Mouse (Mus musculus): ENCODE results near the gene Gm9732.
"Not testable (repeated sequence)": the region's sequence is repeated elsewhere in the genome, so short reads cannot be mapped to it uniquely, and the experiment has no call there.

Gm9732 gene

DNA sequence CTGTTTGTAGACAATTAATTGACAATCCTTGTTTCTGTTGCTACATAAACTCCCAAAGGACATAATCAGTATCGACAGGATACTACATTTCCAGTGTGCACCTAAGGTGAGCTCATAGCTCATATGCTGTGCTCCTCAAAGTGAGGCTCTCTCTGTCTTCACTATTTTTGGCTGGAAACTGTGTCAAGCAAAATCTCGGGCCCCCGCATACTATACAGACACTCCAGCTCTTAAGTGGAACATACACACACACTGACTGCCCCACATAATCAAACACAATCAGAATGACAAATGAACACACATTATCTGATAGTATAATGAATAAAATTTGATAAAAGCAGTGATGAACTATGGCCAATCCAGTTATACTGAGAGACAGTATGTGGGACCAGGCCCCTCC is 3.8 kb downstream of the Gm9732 start:
- not testable (repeated sequence) for H3K27me3 ChIP-seq (ENCODE audit: insufficient read depth, low read length); H3K4me3 ChIP-seq (replicated peaks; ENCODE audit: low read length)
- 0 out of 2 replicates have a peak, but pooled peaks have one; percentile 1 for TF ChIP-seq CTCF (conservative IDR thresholded peaks at IDR 0.05; ENCODE audit: low read length)

DNA sequence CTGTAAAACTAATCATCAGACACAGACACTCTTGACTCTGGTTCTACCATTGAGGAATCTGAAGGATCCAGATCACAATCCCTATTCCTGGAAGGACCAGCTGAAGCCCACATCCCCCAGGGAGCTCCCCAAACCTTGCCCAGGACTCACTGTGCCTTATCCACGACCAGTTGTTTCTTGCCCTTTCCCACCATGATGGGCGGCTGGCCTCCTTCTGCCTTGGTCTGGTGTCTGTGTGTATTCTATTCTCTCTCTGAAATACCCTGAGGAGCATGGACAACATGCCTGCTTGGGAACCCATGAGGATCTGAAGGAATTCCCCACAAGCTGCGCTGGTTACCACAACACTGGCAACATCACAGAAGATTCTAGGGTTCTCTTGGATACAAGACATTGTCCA is 18.7 kb downstream of the Gm9732 start, which contains the start of gene Gm8127:
Gene Gm8127 (minus strand): TSS at position 330 of the 400 bp plus-strand sequence.
- not testable (repeated sequence) for H3K9me3 ChIP-seq (ENCODE audit: low read length); H3K4me3 ChIP-seq (replicated peaks; ENCODE audit: low read length); H3K36me3 ChIP-seq (ENCODE audit: insufficient read depth, low read length); H3K27me3 ChIP-seq (ENCODE audit: insufficient read depth, low read length); H3K4me1 ChIP-seq (replicated peaks; ENCODE audit: low read depth, low read length)

More for the DNA sequence above, 3.8 kb downstream of the Gm9732 start:
- H3K9me3 ChIP-seq (ENCODE audit: low read length); H3K4me1 ChIP-seq (replicated peaks; ENCODE audit: low read depth, low read length); H3K36me3 ChIP-seq (ENCODE audit: insufficient read depth, low read length): not testable (repeated sequence)

DNA sequence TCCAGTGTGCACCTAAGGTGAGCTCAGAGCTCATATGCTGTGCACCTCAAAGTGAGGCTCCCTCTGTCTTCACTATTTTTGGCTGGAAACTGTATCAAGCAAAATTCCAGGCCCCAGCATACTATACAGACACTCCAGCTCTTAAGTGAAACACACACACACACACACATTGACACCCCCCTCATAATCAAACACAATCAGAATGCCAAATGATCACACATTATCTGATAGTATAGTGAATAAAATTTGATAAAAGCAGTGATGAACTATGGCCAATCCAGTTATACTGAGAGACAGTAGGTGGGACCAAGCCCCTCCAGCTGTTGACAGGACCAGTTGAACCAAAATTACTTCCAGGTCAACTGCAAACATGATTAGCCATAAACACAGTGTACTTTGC is 44.7 kb downstream of the Gm9732 start:
- H3K27me3 ChIP-seq (ENCODE audit: insufficient read depth, low read length); H3K36me3 ChIP-seq (ENCODE audit: insufficient read depth, low read length); H3K4me3 ChIP-seq (replicated peaks; ENCODE audit: low read length); H3K4me1 ChIP-seq (replicated peaks; ENCODE audit: low read depth, low read length); H3K9me3 ChIP-seq (ENCODE audit: low read length): not testable (repeated sequence)

DNA sequence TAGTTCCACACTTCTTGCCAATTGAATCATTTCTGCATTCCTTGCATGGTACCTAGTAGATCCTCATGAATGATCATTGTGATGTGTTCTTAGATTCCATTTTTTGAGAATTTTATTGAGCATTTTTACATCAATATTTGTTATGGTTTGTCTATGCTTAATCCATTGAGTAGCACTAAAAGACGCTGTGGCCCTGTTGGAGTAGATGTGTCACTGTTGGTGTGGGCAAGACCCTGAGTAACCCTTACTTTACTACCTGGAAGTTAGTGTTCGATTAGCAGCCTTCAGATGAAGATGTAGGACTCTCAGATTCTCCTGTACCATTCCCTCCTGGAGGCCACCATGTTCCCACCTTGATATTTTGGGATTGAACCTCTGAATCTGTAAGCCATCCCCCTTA is 53.8 kb downstream of the Gm9732 start:
- H3K36me3 ChIP-seq (ENCODE audit: insufficient read depth, low read length); H3K27me3 ChIP-seq (ENCODE audit: insufficient read depth, low read length); H3K4me3 ChIP-seq (replicated peaks; ENCODE audit: low read length); H3K4me1 ChIP-seq (replicated peaks; ENCODE audit: low read depth, low read length): not testable (repeated sequence)
- H3K9me3 ChIP-seq (ENCODE audit: low read length): peaks cover 35% of the 10 kb centered on the region

GRCm38 (mm10) chr14:43331362-43331880 is 56.6 kb downstream of the Gm9732 start:
- not testable (repeated sequence) for H3K4me3 ChIP-seq (replicated peaks; ENCODE audit: low read length); H3K27me3 ChIP-seq (ENCODE audit: insufficient read depth, low read length); H3K36me3 ChIP-seq (ENCODE audit: insufficient read depth, low read length); H3K4me1 ChIP-seq (replicated peaks; ENCODE audit: low read depth, low read length)
- peaks cover 28% of the 10 kb centered on the region for H3K9me3 ChIP-seq (ENCODE audit: low read length)

DNA sequence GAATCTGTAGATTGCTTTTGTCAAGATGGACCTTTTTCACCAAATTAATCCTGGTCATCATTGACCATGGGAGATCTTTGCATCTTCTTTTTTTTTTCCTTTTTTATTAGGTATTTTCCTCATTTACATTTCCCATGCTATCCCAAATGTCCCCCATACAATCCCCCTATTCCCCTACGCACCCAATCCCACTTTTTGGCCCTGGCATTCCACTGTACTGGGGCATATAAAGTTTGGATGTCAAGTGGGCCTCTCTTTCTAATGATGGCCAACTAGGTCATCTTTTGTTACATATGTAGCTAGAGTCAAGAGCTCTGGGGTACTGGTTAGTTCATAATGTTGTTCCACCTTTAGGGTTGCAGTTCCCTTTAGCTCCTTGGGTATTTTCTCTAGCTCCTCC is 62.8 kb downstream of the Gm9732 start:
- H3K9me3 ChIP-seq (ENCODE audit: low read length); H3K36me3 ChIP-seq (ENCODE audit: insufficient read depth, low read length); H3K27me3 ChIP-seq (ENCODE audit: insufficient read depth, low read length); H3K4me1 ChIP-seq (replicated peaks; ENCODE audit: low read depth, low read length); H3K4me3 ChIP-seq (replicated peaks; ENCODE audit: low read length): not testable (repeated sequence)

DNA sequence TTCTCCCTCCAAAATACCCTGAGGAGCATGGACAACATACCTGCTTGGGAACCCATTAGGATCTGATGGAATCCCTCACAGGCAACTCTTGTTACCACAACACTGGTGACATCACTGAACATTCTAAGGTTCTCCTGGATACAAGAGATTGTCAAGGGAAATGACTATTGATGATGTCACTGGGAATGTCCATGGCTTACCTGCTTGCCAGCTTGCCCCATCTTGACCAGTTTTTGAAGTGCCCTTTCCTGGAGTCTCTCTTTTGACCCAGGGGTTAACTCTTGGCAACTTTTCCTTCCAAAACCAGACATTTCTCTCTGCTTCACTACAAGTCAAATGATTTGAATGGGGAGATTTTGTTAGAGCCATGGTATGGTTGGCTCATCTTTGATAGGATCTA is 72.9 kb downstream of the Gm9732 start, which contains the start of gene 1700001F09Rik:
Gene 1700001F09Rik (minus strand): TSS at position 101 of the 400 bp plus-strand sequence.
- H3K4me1 ChIP-seq (replicated peaks; ENCODE audit: low read depth, low read length); H3K27me3 ChIP-seq (ENCODE audit: insufficient read depth, low read length); H3K9me3 ChIP-seq (ENCODE audit: low read length); H3K36me3 ChIP-seq (ENCODE audit: insufficient read depth, low read length); H3K4me3 ChIP-seq (replicated peaks; ENCODE audit: low read length): not testable (repeated sequence)

- H3K4me1 ChIP-seq (replicated peaks; ENCODE audit: low read depth, low read length); H3K27me3 ChIP-seq (ENCODE audit: insufficient read depth, low read length); H3K4me3 ChIP-seq (replicated peaks; ENCODE audit: low read length); H3K9me3 ChIP-seq (ENCODE audit: low read length); H3K36me3 ChIP-seq (ENCODE audit: insufficient read depth, low read length): not testable (repeated sequence)
Measured at GRCm38 (mm10) chr14:43352944-43353343, 78.1 kb downstream of the Gm9732 start.
